Mouse (Mus musculus) CD8-positive naive resting alpha-beta T cell, adult 2 months (primary cell): Measurements from ENCODE around the gene Pex5l.

Experiments used
- DNase-seq, 2 experiments: peaks; one replicate each; pipeline ENCODE4 v3.0.0; 2022; ENCODE audit warnings: low read depth in 2 of 2, low spot score in 2 of 2

Pex5l gene

DNA sequence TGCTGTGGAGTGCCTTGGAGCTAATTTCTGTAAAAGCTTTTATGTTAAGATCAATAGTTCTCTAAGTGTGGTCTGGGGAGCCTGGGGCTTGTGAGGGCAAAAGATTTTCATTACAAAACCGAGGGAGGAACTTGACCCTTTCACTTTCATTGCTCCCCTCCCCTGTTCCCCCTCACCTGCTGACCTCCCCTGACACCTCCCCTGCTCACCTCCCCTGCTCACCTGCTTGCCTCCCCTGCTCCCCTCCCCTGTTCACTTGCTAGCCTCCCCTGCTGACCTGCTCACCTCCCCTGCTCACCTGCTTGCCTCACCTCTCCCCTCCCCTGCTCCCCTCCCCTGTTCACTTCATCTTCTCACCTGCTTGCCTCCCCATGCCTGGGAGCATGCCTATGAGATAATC lies 191.7 kb downstream of the Pex5l start:
- DNase-seq, result no peak

DNA sequence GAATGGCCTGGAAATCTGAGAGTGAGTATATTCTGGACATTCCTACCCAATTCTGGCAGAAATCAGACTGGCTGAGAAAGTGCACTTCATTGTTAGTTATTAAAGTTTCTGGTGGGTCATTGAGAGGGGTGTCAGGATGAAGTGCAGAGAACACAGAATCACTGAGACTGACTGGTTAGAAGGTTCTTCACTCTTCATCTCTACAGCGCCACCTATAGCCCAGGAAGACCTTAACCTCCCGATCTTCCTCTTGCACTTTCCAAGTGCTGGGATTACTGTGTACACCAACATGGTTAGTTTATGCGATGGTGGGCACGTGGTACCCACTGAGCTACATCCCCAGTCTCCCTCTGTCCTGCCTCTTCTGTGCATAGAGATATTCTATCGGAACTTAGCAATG lies 195.6 kb downstream of the Pex5l start:
- DNase-seq, result no peak

DNA sequence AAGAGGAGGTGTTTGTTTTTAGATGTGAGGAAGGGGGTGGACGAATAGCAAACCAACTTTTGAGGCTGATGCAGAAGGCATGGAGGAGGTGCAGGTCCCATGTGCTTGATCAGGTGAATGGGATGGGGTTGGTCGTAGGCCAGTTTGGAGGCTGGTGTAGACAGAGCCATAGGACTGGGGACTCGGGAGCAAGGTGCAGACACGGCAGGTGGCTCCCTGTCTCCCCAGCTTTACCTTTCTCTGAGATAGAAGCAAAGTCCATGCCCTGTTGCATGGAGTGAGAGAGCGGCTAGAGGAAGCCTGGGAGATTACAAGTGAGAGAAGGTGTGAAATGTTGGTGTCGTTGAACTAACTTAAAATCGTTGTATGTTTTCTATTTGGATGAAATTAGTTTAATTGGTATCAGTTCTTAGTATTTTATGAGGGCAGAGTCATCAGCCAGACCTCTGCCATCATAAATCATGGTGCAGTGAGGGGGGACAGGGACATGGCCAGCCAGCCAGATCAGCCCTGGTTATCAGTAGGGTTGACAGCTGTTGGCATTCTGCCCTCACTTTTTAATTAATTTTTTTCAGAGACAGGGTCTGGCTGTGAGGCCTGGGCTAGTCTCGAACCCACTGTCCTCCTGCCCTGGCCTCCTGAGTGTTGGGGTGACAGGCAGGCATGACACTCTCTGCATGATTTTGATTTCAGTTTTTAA lies 203.1 kb downstream of the Pex5l start:
- no peak for DNase-seq

- no peak for DNase-seq
Measured at GRCm38 (mm10) chr3:32924168-32924567, 218.9 kb downstream of the Pex5l start.

DNA sequence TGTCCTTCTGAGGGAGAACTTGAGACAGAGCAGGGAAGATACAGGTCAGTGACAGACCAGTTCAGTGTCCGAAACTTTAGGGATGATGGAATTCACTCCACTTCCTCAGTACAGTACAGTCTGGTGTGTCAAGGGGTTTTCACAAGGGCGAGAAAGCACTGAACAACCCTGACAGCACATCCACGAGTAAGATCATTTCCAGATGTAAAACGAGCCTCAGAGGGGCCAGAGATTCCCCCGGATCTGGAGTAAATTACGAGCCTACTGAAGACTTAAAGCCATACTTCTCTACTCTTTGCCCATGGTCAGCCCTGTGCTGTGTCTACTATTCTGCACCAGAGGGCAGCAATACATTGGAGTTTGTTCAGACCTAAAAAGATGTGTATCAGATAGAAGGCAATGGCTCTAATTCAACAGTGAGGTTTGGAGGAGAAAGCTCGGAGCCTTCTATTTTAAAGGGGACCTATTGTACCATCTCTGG lies 232.9 kb downstream of the Pex5l start:
- no peak for DNase-seq

- DNase-seq, result no peak
Measured at GRCm38 (mm10) chr3:32908400-32908799, 234.6 kb downstream of the Pex5l start.

GRCm38 (mm10) chr3:32905850-32906779 lies 236.9 kb downstream of the Pex5l start:
- no peak for DNase-seq

DNA sequence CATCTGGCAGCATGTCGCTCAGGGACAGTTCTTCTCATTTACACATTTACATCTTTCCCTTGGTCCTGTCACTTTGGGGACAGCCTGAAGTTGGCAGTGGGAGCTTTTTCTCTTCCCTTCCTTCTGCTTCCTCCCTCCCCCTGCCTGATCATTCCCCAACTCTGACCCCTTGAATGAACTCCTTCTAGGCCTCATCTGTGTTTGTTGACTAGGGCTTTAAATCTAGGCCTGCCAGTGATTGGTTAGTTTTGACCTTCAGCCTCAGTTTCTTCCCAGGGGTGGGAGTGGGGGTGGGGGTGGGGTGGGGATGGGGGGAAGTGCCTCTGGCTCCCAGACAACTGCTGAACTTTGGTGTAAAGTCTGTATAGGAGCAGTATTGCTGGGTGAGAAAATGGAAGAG lies 238.4 kb downstream of the Pex5l start:
- no peak for DNase-seq

DNA sequence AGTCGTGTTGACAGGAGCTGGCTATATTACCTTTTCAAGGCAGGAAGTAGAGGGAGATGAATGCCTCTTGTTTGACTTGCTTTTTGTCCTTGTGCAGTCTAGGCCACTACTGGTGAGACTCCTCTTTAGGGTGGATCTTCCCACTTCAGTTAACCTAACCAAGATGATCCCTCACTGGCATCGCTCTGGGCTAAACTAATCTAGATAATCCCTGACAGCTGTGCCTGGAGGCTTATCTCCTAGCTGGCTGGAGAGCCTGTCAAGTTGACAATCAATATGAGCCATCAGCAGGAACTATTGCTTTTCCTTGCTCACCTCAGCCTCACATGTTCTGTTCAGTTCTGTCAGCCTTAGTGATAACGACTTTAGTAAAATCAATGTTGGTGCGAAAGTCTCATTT lies 239.6 kb downstream of the Pex5l start:
- DNase-seq, result no peak
